Mouse (Mus musculus) lung, embryonic 14.5 days (tissue): ENCODE measurements around the gene Dcpp3. TPM values are rescaled to one million over a fixed set of nuclear protein-coding genes. Genes with fewer than 3 reads are reported as not detected.
"Not testable (repeated sequence)": the region's sequence is repeated elsewhere in the genome, so short reads cannot be mapped to it uniquely, and the experiment has no call there.

Experiments used
- ATAC-seq: fragments of 200-750 bp; cut with Nextera tagmentation; 2 replicates; pipeline ENCODE4 v1.8.0; 2017; ENCODE audit warnings: mild to moderate bottlenecking, moderate TSS enrichment, moderate library complexity; ENCODE audit not compliant: insufficient read depth
- DNase-seq: peaks from one replicate; pipeline ENCODE4 v3.0.0-alpha.2; 2015
- H3K27ac ChIP-seq: fragments of 300-500 bp; sonication (generic); 2 replicates; pipeline ENCODE4 v1.5.1; 2014; ENCODE audit warnings: low read depth, mild to moderate bottlenecking, moderate library complexity
- H3K27me3 ChIP-seq: fragments of 300-500 bp; sonication (generic); 2 replicates; pipeline ENCODE4 v1.6.1; 2014; ENCODE audit warnings: low read length, control low read depth; ENCODE audit not compliant: insufficient read depth
- H3K36me3 ChIP-seq: fragments of 300-500 bp; sonication (generic); 2 replicates; pipeline ENCODE4 v1.6.1; 2014; ENCODE audit warnings: control low read depth; ENCODE audit not compliant: insufficient read depth
- H3K4me1 ChIP-seq: fragments of 300-500 bp; sonication (generic); 2 replicates; pipeline ENCODE4 v1.6.1; 2014; ENCODE audit warnings: antibody characterized with exemption, control low read depth; ENCODE audit not compliant: insufficient read depth
- H3K4me2 ChIP-seq: fragments of 300-500 bp; sonication (generic); 2 replicates; pipeline ENCODE4 v1.6.1; 2014; ENCODE audit warnings: mild to moderate bottlenecking
- H3K4me3 ChIP-seq: fragments of 300-500 bp; sonication (generic); 2 replicates; pipeline ENCODE4 v1.5.1; 2014; ENCODE audit warnings: low read depth, low read length
- H3K9ac ChIP-seq: fragments of 300-500 bp; sonication (generic); 2 replicates; pipeline ENCODE4 v1.6.1; 2014
- H3K9me3 ChIP-seq: fragments of 300-500 bp; sonication (generic); 2 replicates; pipeline ENCODE4 v1.6.1; 2016; ENCODE audit warnings: low read depth, low read length, control low read depth
- CTCF ChIP-seq: IDR thresholded peaks from 2 replicates; pipeline ENCODE4 v1.5.1; 2016; ENCODE audit warnings: antibody characterized with exemption, low read depth
- WGBS: fragments of 180-500 bp; shearing (Covaris S2); extraction: QIAGEN DNeasy Blood & Tissue Kit; methylation state at CpG from one replicate; pipeline ENCODE4 v1.1.7; 2014; 5-methylcytosine and 5-hydroxymethylcytosine counted together
- polyA plus RNA-seq: library from polyadenylated mRNA; unstranded; fragments of >200 nt; fragmentation: Nextera tagmentation; extraction: Ambion mirVana; gene quantifications from 2 replicates; pipeline ENCODE4 v1.2.1, GENCODE M21; 2014

Dcpp3 gene
- polyA plus RNA-seq, 1 experiment from 2014 or later, result 2.2 TPM

GRCm38 (mm10) chr17:23924531-23925007, 7.3 kb downstream of the Dcpp3 start:
- WGBS, result under 1% methylated on average over 29 of the region's 29 CpGs
- H3K9ac ChIP-seq, result peak overlapping the region; percentile 75
- peak overlapping the region; percentile 38 for H3K4me3 ChIP-seq

GRCm38 (mm10) chr17:23925090-23925493, 7.8 kb downstream of the Dcpp3 start:
- Histone ChIP-seq H3K4me2 (peak overlapping the region; percentile 76), H3K36me3 (no peaks in the 10 kb centered on the region), H3K27me3 (no peaks in the 10 kb centered on the region), H3K4me3 (peak overlapping the region; percentile 38), H3K9ac (peak overlapping the region; percentile 75), H3K9me3 (no peaks in the 10 kb centered on the region), H3K27ac (peak overlapping the region; percentile 98), H3K4me1 (peaks cover 4% of the 10 kb centered on the region; the same call in 1 of the 2 replicates)
- WGBS, result 0% methylated on average over 14 of the region's 14 CpGs
- DNase-seq (peak; percentile 83), ATAC-seq (peak; percentile 85)
- peak; percentile 21; the same call in 1 of the 2 replicates for TF ChIP-seq CTCF

More at GRCm38 (mm10) chr17:23924531-23925007, 7.3 kb downstream of the Dcpp3 start:
- peak overlapping the region; percentile 98 for H3K27ac ChIP-seq
- H3K4me2 ChIP-seq, result peak overlapping the region; percentile 76
- H3K36me3 ChIP-seq, result no peaks in the 10 kb centered on the region
- TF ChIP-seq CTCF, result peak; percentile 41
- ATAC-seq (peak; percentile 99), DNase-seq (peak; percentile 96)
- peaks cover 4% of the 10 kb centered on the region; the same call in 1 of the 2 replicates for H3K4me1 ChIP-seq
- H3K9me3 ChIP-seq, result no peaks in the 10 kb centered on the region
- H3K27me3 ChIP-seq, result no peaks in the 10 kb centered on the region

GRCm38 (mm10) chr17:23931157-23931556, 13.9 kb downstream of the Dcpp3 start:
- Histone ChIP-seq H3K27me3 (no peaks in the 10 kb centered on the region), H3K4me3 (no peak overlapping the region), H3K36me3 (no peaks in the 10 kb centered on the region), H3K4me2 (no peak overlapping the region), H3K27ac (no peak overlapping the region), H3K9ac (no peak overlapping the region), H3K9me3 (no peaks in the 10 kb centered on the region), H3K4me1 (no peaks in the 10 kb centered on the region)
- DNase-seq, result peak; percentile 44
- TF ChIP-seq CTCF, result no peak
- ATAC-seq, result no peak
- 44% methylated on average over 5 of the region's 5 CpGs for WGBS

- H3K27ac ChIP-seq, result no peak within 1 kb of the TSS
- H3K4me3 ChIP-seq, result no peak within 1 kb of the TSS
- H3K4me2 ChIP-seq, result no peak within 1 kb of the TSS
- no peak for ATAC-seq
- no peak within 1 kb of the TSS for H3K9ac ChIP-seq
- H3K4me1 ChIP-seq, result no peaks in the 10 kb centered on the region
- H3K36me3 ChIP-seq, result no peaks in the 10 kb centered on the region
- DNase-seq, result no peak
- no peak for TF ChIP-seq CTCF
- H3K27me3 ChIP-seq, result no peaks in the 10 kb centered on the region
- H3K9me3 ChIP-seq, result no peaks in the 10 kb centered on the region
Measured at GRCm38 (mm10) chr17:23941372-23941771, 24.1 kb downstream of the Dcpp3 start, which contains the start of gene Sbp. Sbp (plus strand) TSS chr17:23941672.

GRCm38 (mm10) chr17:23947486-23947885, 30.2 kb downstream of the Dcpp3 start:
- H3K9ac ChIP-seq, H3K9me3 ChIP-seq, H3K4me1 ChIP-seq, H3K36me3 ChIP-seq, H3K27me3 ChIP-seq, H3K4me2 ChIP-seq, H3K27ac ChIP-seq, DNase-seq, H3K4me3 ChIP-seq, ATAC-seq: not testable (repeated sequence)
- WGBS, result 77% methylated on average over 4 of the region's 4 CpGs

- DNase-seq, result no peak
- Histone ChIP-seq H3K4me1 (no peaks in the 10 kb centered on the region), H3K27me3 (no peaks in the 10 kb centered on the region), H3K36me3 (no peaks in the 10 kb centered on the region), H3K4me3 (no peak overlapping the region), H3K9me3 (no peaks in the 10 kb centered on the region), H3K4me2 (no peak overlapping the region), H3K9ac (no peak overlapping the region), H3K27ac (no peak overlapping the region)
- no peak for TF ChIP-seq CTCF
- ATAC-seq, result no peak
- 68% methylated on average over 2 of the region's 2 CpGs for WGBS
Measured at GRCm38 (mm10) chr17:23949068-23949467, 31.8 kb downstream of the Dcpp3 start.

- H3K27me3 ChIP-seq, DNase-seq, H3K4me3 ChIP-seq, H3K4me1 ChIP-seq, H3K4me2 ChIP-seq, H3K9ac ChIP-seq, H3K36me3 ChIP-seq, ATAC-seq, H3K27ac ChIP-seq, H3K9me3 ChIP-seq: not testable (repeated sequence)
- 69% methylated on average over 4 of the region's 4 CpGs for WGBS
Measured at GRCm38 (mm10) chr17:23950828-23951227, 33.6 kb downstream of the Dcpp3 start.

GRCm38 (mm10) chr17:23955174-23955573, 37.9 kb downstream of the Dcpp3 start, which contains the start of gene Sbpl:
Sbpl (minus strand) TSS chr17:23955274.
- Histone ChIP-seq H3K9ac (no peak within 1 kb of the TSS), H3K9me3 (no peaks in the 10 kb centered on the region), H3K4me3 (no peak within 1 kb of the TSS), H3K4me2 (no peak within 1 kb of the TSS), H3K36me3 (no peaks in the 10 kb centered on the region), H3K4me1 (no peaks in the 10 kb centered on the region), H3K27ac (no peak within 1 kb of the TSS), H3K27me3 (no peaks in the 10 kb centered on the region)
- DNase-seq (no peak), ATAC-seq (no peak)
- WGBS, result 74% methylated on average over 5 of the region's 5 CpGs
- no peak for TF ChIP-seq CTCF
